Mouse (Mus musculus): ENCODE data around the gene Nisch. TPM values are rescaled to one million over a fixed set of nuclear protein-coding genes. Genes with fewer than 3 reads are reported as not detected.

Nisch gene
- total RNA-seq, 2 experiments from 2014 or later, result 185 to 197 TPM

DNA sequence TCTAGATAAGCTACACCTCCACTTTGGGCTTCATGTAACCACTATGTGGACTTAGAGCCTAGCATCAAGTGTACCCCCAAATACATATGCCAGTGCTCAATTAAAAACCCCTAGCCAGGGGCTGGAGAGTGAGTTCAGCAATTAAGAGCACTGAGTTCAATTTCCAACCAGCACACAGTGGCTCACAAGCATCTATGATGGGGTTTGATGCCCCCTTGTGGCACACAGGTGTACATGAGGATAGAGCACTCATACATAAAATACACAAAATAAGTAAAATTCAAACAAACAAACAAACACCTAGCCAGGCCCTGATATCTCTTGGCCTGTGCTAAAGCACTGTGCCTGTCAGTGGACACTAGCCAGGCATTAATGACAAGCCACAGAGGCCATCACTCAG, 20.8 kb downstream of the Nisch start:
- DNase-seq, result peak in 1 of 2 experiments; percentile 58
- intact Hi-C loops (cut with DNase I), result loop anchor here (2.0 kb wide), 1 partner anchor 65 kb away; the partner anchor contains the start of gene Nt5dc2

DNA sequence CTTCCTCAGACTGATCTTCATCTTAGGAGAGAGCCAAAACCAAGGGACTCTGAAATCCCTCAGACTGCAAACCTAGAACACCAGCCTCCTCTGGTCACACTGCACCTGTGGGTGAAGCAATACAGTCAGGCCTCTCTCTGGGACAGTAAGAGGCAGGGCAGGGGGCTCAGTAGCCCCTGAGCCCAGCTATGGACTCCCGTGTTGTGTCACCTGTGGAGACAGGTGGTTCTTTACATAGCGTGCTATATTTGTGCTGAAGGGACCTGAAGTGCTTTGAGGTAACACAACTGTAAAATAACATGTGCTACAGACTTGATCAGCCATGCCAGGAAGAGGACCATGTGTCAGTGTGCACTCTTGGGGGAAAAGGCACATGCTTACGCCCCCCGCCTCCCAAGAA, 21.2 kb downstream of the Nisch start:
- intact Hi-C loops (cut with DNase I), result loop anchor here (2.0 kb wide), 1 partner anchor 65 kb away; the partner anchor contains the start of gene Nt5dc2
- no peak for DNase-seq

GRCm38 (mm10) chr14:31194891-31195513, 21.7 kb downstream of the Nisch start:
- peak; percentile 83 to 87 for DNase-seq
- intact Hi-C loops (cut with DNase I), result loop anchor here (2.0 kb wide), 1 partner anchor 64 kb away; the partner anchor contains the start of gene Nt5dc2

DNA sequence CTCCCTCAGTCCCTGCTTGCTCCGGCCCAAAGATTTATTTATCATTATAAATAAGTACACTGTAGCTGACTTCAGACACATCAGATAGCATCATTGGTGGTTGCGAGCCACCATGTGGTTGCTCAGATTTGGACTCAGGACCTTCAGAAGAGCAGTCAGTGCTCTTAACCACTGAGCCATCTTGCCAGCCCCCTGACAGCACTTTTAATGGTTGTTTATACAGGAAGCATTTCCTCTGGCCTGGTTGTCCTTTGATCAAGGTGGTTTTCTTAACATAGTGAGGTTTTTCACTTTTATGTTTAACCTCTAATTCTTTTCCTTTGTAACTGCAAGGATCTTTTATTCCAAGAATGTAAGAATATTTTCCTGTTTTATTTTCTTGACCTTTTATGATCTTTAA, 22.3 kb downstream of the Nisch start:
- intact Hi-C loops (cut with DNase I), result loop anchor here (2.0 kb wide), 1 partner anchor 64 kb away; the partner anchor contains the start of gene Nt5dc2
- DNase-seq, result no peak

GRCm38 (mm10) chr14:31193791-31194190, 23.0 kb downstream of the Nisch start:
- intact Hi-C loops (cut with DNase I), result loop anchor here (2.0 kb wide), 1 partner anchor 63 kb away; the partner anchor contains the start of gene Nt5dc2

GRCm38 (mm10) chr14:31191936-31192335, 24.8 kb downstream of the Nisch start:
- intact Hi-C loops (cut with DNase I), result no loop called here
- no peak for DNase-seq

More at GRCm38 (mm10) chr14:31193791-31194190, 23.0 kb downstream of the Nisch start:
- no peak for DNase-seq

- intact Hi-C loops (cut with DNase I), result no loop called here
- DNase-seq, result no peak
Observed at GRCm38 (mm10) chr14:31189348-31189747, 27.4 kb downstream of the Nisch start.

DNA sequence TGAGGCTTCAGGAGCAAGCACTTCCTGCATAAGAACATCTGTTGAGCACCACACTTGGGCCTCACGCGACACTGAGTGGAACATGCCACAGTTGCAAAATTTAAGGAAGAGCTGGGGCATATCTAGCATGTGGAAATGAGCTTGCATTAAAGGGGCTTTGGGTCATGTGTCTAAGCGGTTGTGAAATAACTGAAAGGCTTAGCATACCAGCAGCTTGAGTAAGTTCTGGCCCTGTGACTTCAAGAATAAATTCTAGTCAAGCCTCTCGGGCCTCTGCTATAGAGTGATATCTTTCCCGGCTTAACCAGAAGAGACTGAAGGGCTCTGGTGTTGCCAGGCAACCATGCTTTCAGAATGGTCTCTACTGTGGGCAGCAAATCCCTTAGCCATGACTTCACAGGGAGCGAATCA, 28.0 kb downstream of the Nisch start:
- DNase-seq, result no peak
- intact Hi-C loops (cut with DNase I), result no loop called here

GRCm38 (mm10) chr14:31186656-31187055, 30.1 kb downstream of the Nisch start:
- intact Hi-C loops (cut with DNase I), result no loop called here
- DNase-seq, result peak; percentile 57 to 62

GRCm38 (mm10) chr14:31184195-31184594, 32.6 kb downstream of the Nisch start:
- no peak for DNase-seq
- intact Hi-C loops (cut with DNase I), result no loop called here

DNA sequence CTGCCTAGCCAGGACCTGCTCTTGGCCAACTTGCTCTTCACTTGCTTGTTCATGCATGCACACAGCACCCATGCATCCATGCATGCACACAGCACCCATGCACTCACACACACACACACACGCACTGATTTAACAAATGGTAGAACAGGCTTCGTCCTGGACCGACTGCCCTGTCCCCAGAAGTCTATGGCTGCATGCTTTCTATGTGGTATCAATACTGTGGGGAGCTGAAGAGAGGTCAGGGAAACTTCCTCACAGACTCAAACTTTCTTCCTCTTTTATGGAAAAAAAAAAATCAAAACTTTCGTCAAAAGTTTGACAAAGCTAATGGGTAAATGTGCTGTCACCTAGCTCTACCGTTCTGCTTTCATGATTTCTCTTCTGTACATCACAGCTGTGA, 33.2 kb downstream of the Nisch start:
- DNase-seq, result no peak
- intact Hi-C loops (cut with DNase I), result no loop called here

DNA sequence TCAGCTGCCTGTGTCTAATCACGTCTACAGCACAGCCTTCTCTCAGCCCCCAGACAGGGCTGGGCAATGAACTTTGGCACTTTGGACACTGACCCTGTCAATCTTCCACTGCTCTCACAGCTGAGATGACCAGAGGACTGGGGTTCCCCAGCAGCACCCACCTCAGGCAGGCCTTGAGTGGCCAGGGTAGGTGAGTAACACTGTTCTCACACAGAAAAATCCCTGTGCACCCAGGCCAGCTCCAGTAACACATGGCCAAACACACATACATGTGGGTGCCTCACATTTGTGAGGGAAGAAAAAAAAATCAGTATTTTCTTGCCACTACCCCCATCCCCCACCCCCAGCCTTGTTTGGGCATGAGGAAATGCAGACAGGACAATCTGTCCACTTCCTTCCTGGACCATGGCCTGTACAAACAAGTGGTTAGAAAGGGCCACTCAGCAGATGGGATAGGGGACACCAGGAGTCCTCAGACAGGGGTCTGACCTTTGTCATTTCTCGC, 33.9 kb downstream of the Nisch start:
- intact Hi-C loops (cut with DNase I), result no loop called here
- no peak for DNase-seq

- intact Hi-C loops (cut with DNase I), result no loop called here
- no peak for DNase-seq
Observed at GRCm38 (mm10) chr14:31181512-31181911, 35.2 kb downstream of the Nisch start.

GRCm38 (mm10) chr14:31179677-31180365, 36.9 kb downstream of the Nisch start:
- intact Hi-C loops (cut with DNase I), result no loop called here
- DNase-seq, result peak in 1 of 2 experiments; percentile 42

GRCm38 (mm10) chr14:31177715-31178114, 39.0 kb downstream of the Nisch start:
- intact Hi-C loops (cut with DNase I), result no loop called here
- DNase-seq, result no peak

DNA sequence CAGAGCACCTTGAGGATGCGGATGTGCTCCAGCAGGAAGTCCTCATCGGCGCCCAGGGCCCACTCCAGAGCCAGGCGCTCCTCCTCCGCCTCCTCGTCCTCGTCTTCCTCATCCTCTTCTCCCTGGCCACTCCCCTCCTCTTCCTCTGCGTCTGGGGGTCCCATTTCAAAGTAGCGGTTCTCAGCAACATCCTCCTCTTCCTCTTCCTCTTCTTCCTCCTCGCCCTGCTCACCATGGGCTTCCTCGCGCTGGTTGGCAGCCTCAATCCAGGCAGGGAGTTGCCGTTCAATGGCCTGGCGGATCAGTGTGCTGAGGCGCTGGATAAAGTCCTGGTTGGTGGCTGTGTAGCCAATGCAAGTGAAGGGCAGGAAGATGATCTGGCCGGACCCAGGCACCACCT, 39.5 kb downstream of the Nisch start:
- intact Hi-C loops (cut with DNase I), result no loop called here
- no peak for DNase-seq

DNA sequence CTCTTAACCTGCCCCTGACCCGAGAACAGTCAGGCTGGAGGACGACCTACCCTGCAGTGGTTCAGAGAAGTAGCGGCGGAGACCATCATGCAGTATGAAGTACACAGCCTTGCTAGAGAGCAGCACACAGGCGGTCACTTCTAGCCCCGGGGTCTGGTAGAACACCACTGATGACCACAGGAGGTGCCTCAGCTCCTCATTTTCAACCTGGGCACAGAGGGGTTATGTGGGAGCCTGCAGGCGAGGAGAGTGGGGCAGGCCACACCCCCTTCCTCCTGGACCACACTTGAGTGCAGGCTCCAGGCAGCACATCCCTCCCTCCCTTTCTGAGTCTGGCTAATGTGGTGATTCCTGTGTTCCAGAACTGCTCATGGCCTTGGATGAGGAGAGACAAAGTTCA, 43.2 kb downstream of the Nisch start:
- intact Hi-C loops (cut with DNase I), result no loop called here
- DNase-seq, result no peak

- intact Hi-C loops (cut with DNase I), result no loop called here
Observed at GRCm38 (mm10) chr14:31172781-31173455, 43.8 kb downstream of the Nisch start.

DNA sequence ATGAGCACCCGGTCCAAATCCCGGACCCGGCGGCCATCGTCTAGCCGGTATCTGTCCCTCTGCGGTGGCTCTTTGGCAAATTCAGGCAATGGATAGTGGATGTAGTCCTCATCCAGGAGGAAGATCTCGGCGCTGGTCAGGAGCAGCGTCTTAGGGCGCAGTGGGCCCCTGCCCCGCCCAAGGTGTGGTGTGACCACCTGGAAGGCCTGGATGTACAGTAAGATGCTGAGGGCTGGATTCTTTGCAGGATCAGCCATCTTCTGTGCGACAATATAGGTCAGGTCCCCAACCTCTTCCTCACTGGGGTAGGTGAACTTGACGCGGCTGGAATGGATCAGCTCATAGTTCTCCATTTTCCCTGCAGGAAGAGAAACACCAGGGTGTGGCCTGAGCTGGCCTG, 44.9 kb downstream of the Nisch start:
- intact Hi-C loops (cut with DNase I), result no loop called here

More at GRCm38 (mm10) chr14:31172781-31173455, 43.8 kb downstream of the Nisch start:
- no peak for DNase-seq

GRCm38 (mm10) chr14:31171386-31171785, 45.4 kb downstream of the Nisch start:
- DNase-seq, result no peak
- intact Hi-C loops (cut with DNase I), result no loop called here

More for the DNA sequence above, 44.9 kb downstream of the Nisch start:
- no peak for DNase-seq

- no peak for DNase-seq
- intact Hi-C loops (cut with DNase I), result no loop called here
Observed at GRCm38 (mm10) chr14:31170963-31171362, 45.8 kb downstream of the Nisch start.

Measured in heart, postnatal 14 days (tissue).